Mouse (Mus musculus): ENCODE results near the gene Dgcr2.
A peak's percentile ranks its signal among the peaks of the same experiment; 100 is the strongest.

The Dgcr2 gene

DNA sequence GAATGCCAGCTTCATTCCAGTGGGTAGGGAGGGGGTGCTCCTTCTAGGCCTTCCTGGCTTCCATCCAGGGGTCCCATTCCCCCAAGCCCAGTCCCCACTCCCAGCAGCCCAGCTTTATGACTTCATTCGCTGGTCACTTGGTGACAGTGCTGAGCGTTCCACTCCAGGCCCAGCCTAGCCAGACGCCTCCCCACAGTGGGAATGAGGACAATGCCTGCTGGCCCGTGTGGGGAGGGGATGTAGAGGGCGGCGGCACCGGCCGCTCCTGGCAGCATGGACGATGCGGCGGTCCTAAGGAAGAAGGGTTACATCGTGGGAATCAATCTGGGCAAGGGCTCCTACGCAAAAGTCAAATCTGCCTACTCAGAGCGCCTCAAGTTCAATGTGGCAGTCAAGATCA lies at the start of gene Dgcr2, which contains the start of gene Tssk2:
Dgcr2 (minus strand) TSS at position 101 of the 400 bp plus-strand sequence.
Tssk2 (plus strand) TSS at position 176 of the 400 bp plus-strand sequence.
- DNase-seq, result no peak

DNA sequence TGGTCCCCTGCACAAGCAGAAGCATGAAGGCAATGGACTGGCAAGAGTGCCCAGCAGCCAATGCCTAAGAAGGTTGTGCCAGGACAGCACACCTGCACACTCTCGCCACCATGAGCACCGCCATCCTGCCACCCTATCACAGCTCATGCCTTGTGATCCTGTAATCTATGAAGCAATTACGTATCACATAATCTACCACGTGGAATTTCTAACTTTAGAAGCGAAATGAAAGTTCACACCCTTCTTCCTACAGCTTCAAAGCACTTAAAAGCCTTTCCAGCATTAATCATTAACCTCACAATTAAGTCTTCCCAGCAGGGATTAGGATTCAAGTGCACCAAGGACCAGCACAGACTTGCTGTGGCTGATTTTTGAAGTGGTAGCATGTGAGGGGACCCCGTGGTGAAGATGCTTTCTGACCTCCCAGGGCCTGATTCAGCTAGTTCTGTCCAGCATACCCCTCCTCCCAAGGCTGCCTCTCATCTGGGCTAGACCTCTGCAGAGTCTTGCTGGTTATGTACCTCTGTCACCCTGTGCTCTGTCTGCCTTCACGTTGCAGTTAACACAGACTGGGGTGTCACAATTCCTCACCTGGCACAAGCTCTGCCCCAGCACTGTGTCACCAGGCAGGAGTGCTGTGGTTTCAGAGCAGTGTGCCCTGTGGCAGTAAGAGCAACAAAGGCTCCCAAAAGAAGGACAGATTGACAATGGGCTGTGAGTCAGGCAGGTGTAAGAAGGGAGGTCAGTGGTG lies 46.9 kb upstream of the Dgcr2 start:
- peak; percentile 25 for DNase-seq

DNA sequence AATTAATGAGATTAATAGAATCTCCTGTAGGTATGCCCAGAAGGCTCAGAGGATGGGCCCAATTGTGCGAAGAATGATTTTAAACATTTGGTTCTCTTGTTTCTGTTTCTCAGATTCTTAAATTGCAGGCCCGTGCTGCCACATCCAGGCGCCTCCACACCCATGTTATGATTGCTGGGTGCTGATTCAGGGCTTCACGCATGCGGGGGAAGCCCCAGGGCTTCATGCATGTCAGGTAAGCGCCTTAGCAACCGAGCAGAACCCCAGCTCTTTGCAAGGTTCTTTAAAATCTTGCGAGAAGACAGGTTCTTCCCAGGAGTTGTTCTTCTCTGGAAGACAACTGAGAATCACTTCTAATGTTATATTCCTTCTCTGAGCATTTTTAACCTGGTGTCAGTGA lies 45.1 kb upstream of the Dgcr2 start:
- no peak for DNase-seq

- DNase-seq, result no peak
Observed at GRCm38 (mm10) chr16:17939255-17939751, 40.9 kb upstream of the Dgcr2 start.

GRCm38 (mm10) chr16:17938821-17939220 lies 40.5 kb upstream of the Dgcr2 start:
- DNase-seq, result peak; percentile 83

DNA sequence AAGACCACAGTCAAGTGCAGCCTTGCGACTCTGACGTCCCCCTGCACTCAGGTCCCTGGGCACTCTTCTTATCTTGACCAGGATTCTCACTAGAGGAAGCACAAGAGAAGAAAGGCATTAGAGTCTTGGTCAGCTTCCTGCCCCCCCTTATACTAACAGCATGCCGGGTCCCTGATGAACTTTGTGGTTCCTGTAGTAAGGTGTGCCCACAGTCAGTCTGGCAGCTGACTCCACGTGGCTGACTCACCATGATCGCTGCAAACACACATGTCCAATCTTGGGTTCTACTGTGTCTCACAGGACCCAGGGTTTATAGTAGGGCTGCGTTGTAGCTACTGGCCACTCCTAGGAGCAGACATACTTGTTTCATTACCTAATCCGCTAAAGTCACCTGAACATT lies 39.8 kb upstream of the Dgcr2 start:
- no peak for DNase-seq

DNA sequence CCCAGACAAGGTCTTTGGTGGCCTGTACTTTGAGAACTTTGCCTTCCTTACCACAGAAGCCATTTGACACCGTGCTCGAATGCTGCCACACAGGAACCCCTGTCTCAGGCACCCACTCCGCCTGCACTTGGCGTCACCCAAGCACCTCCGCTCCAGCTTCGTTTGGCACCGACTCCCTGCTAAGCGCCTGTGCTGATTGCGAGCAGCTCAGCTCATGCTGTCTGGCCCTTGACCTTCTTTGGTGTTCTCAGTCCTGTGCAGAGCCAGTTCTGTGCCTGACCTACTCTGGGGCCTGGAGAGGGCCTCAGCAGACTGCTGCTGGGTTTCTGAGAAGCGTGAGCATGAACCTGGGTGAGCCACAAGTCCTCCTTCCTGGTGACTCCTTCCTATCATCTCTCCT lies 38.4 kb upstream of the Dgcr2 start:
- peak; percentile 51 for DNase-seq

- no peak for DNase-seq
Observed at GRCm38 (mm10) chr16:17934445-17934910, 36.1 kb upstream of the Dgcr2 start.

- no peak for DNase-seq
Observed at GRCm38 (mm10) chr16:17933594-17934444, 35.5 kb upstream of the Dgcr2 start.

GRCm38 (mm10) chr16:17931906-17932460 lies 33.6 kb upstream of the Dgcr2 start:
- no peak for DNase-seq

- DNase-seq, result no peak
Observed at GRCm38 (mm10) chr16:17929631-17930030, 31.3 kb upstream of the Dgcr2 start.

DNA sequence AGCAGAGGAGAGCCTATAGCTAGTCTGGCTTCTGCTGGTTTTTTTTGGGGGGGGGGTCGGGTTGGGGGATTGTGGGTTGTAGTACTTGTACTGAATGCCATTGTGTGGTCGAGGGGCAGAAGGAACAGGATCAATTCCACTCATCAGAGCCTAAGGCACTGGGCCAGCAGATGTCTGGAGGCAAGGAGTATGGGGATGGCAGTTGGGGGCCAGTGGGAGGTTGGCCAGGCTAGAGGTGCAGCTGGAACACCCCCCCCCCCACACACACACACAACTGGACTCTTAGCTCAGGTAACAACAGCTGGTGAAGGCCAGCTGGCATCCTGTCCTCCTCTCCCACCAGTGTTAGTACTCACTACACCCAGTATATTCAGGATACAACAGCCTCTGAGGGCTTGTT lies 30.8 kb upstream of the Dgcr2 start:
- DNase-seq, result no peak

- peak; percentile 94 for DNase-seq
Observed at GRCm38 (mm10) chr16:17928627-17929104, 30.3 kb upstream of the Dgcr2 start.

DNA sequence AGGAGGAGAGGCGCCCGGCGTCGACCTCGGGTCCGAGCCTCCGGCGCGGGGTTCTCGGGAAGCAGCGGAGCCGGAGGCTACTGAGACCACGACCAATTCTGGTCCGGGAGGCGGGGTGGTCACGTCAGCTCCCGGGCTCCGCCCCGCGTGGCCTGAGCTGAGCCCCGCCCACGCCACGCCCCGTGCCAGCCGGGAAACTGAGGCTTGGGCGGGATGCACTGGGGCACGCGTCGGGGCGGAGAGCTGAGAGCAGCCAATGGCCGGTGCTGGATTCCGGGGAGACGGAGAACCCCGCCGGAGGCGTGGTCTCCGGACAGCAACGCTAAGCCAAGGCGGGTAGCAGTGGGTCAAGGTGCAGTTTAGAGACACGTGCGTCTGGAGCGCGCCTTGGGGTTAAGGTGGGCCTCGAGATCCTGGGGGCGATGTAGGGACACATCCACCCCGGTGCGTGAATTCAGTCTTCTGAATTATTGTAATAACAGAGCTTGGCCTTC lies 29.8 kb upstream of the Dgcr2 start, which contains the start of gene Slc25a1:
Slc25a1 (minus strand) TSS at position 133 of the 494 bp plus-strand sequence.
- DNase-seq, result peak; percentile 83

DNA sequence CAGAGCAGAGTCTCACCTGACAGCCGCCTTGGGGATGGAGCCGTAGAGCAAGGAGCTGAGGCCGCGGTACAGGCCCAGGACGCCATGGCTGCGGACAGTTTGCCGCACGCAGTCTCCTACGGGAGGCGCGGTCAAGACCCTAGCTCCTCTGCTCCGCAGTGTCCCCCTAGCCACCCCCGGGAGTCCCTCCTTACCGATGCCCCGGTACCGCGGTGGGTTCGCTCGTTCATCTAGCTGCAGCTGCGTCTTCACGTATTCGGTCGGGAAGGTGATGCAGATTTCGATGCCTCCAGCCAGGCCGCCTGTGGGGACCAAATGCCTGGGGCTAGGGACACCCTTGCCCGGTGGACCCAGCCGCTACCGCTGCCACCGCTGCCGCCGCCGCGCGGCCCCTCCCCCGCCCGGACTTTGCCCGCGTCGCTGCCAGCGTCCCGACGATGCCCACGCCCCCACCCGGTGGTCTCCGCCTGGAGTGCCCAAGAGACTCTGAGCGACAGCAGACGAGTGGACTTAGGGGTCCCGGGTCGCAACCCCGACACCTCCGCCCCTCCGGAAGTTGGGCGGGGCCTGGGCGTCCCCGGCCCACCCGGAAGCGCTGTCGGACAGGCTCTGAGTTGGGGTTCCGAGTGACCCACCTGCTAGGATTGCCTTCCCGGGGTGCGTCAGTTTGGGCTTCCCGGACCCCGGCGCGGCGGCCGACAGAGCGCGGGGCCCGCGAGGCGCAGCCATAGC lies 29.2 kb upstream of the Dgcr2 start:
- DNase-seq, result peak; percentile 53

- no peak for DNase-seq
Observed at GRCm38 (mm10) chr16:17922163-17922538, 23.8 kb upstream of the Dgcr2 start.

- DNase-seq, result peak; percentile 97
Observed at GRCm38 (mm10) chr16:17921325-17922162, 23.2 kb upstream of the Dgcr2 start.

GRCm38 (mm10) chr16:17920586-17920985 lies 22.2 kb upstream of the Dgcr2 start:
- no peak for DNase-seq

GRCm38 (mm10) chr16:17914307-17915249 lies 16.2 kb upstream of the Dgcr2 start, which contains the start of gene Gsc2:
TSS of gene Gsc2 (minus strand) at chr16:17915059.
- peak; percentile 17 for DNase-seq

DNA sequence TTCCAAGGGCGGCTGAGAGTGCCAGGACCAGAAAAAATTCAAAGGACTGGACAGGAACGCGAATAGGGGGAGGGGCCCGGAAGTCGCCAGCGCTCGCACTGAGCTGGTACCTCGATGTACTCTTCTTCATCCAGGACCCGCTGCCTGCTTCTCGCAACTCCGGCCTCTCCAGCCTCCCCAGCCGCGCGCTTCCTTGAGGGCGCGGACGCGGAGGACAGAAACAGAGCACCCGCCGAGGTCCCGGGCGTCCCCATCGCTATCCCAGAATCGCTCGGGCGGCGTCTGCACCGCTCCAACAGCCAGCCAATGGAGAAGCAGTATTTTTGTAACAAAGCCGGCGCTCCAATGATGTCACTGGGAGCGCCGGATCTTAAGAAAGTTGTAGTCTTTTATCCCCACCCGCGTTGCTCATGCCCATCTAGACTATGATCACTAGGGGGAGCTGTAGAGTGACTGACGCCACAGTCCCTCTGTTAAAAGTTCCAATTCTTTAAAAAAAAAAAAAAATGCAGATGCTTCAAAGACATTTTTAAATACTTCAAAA lies 12.8 kb upstream of the Dgcr2 start, which contains the start of gene Ess2:
Ess2 (minus strand) TSS at position 297 of the 544 bp plus-strand sequence.
- peak; percentile 95 for DNase-seq

Data from lung, postnatal 10 days (tissue).